Mouse (Mus musculus) CD4-positive helper T cell, adult 2 months (primary cell): ENCODE results near the gene Nipa2.
"Not testable (repeated sequence)": the region's sequence is repeated elsewhere in the genome, so short reads cannot be mapped to it uniquely, and the experiment has no call there.

ENCODE experiments used
- DNase-seq: peaks from one replicate; pipeline ENCODE4 v3.0.0-alpha.2; 2012; ENCODE audit warnings: low read depth, missing footprints, low spot score

The Nipa2 gene

DNA sequence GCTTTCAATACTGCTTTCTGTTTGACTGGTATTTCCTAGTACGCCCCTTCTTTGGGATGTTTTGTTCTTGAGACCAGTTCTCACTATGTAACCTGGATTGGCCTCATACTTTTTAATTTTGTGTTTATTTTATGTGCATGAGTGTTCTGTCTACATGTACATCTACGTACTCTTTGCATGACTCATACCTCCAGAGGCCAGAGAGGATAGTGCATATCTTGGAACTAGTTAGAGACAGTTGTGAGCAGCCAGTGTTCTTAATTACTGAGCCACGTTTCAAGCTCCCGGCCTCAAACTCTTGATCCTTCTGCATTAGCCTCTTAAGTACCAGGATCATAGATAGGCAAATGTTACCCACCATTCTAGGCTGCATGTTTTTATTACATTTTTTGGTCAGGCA is 23.9 kb downstream of the Nipa2 start:
- no peak for DNase-seq

DNA sequence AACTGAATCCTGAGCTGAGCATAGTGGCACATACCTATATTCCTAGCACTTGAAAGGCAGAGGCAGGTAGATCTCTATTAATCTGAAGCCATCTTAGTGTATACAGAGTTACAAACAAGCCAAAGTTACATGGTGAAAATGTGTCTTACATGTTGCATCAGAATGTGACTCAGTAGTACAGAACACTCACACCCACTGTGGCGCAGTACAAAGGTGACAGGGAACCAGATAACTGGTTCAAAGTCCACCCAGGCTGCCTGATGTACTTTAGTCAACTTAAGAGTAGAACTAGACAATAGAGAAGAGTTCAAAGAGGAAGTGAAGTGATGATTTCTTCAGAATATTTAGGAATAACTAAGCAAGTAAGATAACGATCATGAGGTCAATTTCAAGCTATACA is 27.3 kb downstream of the Nipa2 start:
- no peak for DNase-seq

DNA sequence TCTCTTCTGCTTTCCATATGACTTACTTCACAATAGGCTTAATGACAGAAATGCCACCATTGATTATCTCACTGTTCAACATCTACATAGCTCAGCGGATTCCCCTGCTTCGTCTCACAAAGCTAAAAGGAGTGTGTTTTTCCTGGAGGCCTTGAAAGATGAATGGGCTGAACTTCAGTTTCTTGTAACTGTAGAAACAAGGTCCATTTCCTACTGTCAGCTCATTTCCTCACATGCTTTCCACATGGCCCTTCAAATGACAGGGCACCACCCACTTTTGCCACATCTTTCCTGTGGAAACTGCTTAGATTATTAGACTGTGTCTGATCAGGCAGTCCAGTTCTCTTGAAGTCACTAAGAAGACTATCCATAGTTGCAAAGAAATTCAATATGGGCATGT is 33.6 kb downstream of the Nipa2 start:
- DNase-seq = no peak

DNA sequence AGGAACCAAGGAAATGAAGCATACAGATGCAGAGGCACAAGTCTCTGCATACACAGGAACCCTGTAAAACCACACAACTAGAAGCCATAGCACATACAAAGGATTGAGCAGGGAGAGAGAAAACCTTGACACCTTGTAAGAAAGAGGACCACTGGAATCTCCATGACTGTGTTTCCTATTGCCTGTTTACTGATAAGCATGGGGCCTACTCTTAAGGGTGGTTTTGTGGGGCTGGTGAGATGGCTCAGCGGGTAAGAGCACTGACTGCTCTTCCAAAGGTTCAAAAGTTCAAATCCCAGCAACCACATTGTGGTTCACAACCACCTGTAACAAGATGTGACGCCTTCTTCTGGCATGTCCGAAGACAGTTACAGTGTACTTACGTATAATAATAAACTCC is 35.0 kb downstream of the Nipa2 start:
- DNase-seq = no peak

DNA sequence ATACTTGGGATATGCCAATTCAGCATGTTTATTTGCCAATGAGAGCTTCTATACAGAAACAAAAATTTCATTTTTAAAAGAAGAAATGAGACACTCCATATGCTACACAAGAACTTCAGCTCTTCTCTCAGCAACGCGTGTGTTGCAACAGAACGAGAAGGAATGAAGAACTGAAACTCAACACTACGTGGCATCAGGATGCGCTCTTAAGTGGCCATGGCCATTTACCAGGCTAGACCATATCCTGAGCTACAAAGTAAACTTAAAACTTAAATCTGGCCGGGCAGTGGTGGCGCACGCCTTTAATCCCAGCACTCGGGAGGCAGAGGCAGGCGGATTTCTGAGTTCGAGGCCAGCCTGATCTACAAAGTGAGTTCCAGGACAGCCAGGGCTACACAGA is 43.9 kb downstream of the Nipa2 start:
- DNase-seq = not testable (repeated sequence)

DNA sequence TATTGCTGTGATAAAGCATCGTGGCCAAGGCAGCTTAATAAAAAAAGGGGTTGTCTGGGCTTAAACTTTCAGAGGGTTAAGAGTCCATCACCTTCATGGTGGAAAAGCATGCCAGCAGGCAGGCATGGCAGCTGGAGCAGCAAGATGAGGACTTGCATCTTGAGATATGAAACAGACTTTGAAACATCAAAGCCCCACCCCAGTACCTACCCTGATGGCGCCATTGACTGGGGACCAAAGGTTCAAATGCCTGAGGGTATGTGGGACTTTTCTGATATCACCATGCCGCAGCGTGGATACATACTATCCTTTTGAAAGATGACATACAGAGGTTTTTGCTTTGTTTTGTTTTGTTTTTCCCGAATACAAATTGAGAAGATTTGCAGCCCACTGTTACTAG is 50.2 kb downstream of the Nipa2 start:
- no peak for DNase-seq

DNA sequence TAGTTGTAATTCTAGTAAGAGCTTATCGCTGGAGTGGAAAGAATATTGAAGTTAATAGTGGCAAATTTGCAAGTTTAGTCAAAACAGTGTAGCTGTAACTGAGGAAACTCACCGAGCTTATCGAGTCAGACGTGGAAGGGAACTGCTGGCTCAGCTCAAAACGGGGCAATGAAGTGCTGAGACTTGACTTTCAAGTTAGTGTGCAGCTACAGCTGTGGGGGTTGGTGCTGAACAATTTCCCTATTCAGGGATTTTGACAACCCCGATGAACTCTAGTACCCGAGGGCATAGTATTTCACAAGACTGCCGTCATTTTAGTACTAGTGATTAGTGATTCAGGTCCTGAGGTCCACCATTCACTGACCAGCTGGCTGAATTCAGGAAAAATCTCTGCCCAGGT is 50.9 kb downstream of the Nipa2 start:
- peak; percentile 9 for DNase-seq

DNA sequence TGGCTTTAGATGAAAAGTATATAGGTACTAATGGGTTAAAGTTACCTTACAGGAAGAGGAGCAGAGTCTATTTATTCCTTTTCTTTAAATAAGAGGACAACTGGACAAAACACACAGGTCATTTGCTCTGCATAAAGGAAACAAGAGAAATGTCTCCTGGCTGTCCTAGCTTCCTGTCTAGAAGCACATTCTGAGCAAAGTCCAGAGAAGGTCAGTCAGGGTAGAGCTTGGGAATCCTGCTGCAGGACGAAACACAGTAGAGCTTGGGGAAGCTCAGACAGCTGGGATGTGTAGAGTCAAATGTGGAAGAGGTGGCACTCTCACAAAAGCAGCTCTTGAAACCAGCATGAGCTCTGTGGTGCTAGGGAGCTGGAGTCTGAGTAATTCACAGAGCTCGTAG is 51.9 kb downstream of the Nipa2 start:
- no peak for DNase-seq

DNA sequence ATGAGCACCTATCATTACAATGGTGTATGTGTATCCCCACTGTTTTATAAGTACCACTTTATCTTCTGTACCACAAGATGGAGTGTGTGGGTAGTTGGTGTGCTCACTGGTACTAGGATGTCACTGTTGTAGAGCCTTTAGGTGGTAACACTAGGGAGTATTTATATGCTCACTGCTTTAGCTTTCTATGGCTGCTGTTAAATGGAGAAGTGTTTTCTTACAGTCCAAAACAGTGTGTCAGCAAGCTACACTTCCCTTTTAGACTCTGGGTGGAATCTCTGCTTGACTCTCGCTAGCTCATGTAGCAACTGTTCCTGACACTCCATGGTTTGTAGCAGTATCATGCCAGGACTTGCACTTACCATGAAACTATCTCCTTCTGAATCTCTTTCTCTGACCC is 52.8 kb downstream of the Nipa2 start:
- no peak for DNase-seq

DNA sequence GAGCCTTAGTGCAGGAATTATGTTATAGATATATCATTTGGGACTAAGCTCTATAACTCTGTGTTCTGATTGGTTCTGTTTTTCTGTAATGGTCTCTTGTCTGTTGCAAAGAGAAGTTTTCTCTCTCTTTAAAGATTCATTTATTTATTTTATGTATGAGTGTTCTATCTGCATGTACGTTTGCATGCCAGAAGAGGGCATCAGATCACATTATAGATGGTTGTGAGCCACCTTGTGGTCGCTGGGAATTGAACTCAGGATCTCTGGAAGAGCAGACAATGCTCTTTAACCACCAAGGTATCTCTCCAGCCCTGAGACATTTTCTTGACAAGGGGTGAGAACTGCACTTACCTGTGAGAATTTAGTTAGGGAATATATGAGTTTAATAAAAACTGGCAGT is 56.8 kb downstream of the Nipa2 start:
- DNase-seq = no peak

DNA sequence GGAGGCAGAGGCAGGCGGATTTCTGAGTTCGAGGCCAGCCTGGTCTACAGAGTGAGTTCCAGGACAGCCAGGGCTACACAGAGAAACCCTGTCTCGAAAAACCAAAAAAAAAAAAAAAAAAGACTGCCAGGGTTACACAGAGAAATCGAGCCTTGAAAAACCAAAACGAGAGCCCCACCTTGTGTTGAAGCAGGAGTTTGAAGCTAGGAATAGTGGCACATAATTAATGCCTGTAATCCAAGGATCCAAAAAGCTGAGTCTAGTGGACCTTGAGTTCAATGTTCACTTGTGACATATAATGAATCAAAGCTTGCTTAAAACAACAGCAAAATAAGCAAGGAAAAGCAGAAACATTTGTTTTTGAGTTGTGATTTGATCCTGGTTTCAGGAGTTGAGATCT is 58.5 kb downstream of the Nipa2 start:
- DNase-seq = no peak

DNA sequence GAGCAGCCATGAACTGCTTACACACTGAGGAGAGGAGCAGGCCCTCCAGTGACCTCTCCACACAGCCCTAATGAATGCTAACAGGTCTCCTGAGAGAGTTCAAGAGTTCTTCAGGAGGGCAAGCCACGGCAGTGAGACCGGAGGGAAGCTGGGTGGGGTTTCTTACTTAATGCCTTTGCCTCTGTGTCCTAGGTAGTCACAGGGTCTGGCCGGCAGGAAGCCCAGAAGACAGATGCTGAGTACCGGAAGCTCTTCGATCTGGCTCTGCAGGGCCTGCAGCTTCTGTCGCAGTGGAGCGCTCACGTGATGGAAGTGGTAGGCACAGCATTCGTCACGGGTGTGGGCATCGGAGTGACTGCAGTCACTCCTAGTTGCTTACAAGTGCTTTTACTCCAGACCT is 70.5 kb downstream of the Nipa2 start:
- DNase-seq = peak; percentile 10

DNA sequence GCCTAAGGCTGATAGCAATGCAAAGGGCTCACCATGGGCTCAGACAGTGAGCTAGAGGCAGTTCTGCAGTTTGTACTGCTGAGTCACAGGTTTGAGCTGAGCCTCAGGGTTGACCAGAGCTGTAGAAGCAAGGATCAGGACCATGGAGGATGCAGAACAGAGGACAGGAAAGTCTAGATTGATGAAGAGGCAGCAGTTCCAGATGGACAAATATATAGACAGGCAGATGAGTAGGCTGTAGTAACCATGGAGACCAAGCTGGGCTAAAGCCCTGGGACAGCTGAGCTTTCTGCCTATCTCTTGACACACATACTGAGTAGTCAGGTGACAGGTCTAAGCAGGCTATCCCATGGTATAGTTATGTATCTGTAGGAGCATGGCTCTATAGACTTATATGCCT is 71.5 kb downstream of the Nipa2 start:
- no peak for DNase-seq

DNA sequence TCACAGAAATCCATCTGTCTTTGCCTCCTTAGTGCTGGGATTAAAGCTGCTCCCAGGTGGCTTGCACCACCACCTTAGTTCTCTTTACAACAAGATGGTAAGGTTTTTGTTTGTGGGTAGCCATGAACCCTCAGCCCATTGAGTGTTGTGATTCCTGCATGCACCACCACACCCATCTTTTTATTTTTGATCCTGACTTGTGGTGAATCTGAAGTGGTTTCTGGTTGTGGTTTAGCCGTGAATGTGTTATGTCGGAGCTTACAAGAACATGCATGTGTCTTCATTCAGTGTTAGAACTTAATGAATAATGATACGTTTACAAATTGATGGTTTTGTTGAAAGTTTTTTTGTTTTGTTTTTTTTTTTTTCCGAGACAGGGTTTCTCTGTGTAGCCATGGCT is 72.3 kb downstream of the Nipa2 start:
- DNase-seq = peak; percentile 70

DNA sequence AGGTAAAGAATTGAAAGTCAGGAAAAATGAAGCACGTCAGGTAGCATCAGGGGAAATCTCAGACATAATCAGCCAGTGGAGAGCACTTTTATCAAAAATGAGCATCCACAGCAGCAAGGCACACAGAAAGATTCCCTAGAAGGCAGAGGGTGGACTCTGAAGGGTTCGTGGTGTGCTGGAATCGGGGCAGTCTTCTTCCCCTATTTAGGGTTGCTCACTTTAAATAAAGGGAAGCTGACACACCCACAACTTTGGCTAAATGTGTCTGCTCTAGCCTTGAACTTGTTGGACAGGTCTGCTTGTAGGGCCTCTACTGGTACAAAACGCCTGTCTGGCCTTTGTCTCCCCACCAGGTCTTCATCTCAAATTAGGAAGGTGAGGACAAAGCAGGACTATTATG is 73.7 kb downstream of the Nipa2 start:
- no peak for DNase-seq
